Mouse (Mus musculus) urinary bladder, postnatal 0 days (tissue): ENCODE data around the gene Sh3bp1. TPM values are rescaled to one million over a fixed set of nuclear protein-coding genes. Genes with fewer than 3 reads are reported as not detected.

Experiments used
- microRNA-seq: library from miRNA; unstranded; fragments of <30 nt; microRNA quantifications from one replicate; pipeline ENCODE4, GENCODE M21; 2016
- polyA plus RNA-seq: library from polyadenylated mRNA; unstranded; fragments of >200 nt; fragmentation: Nextera tagmentation; extraction: Ambion mirVana; gene quantifications from 2 replicates; pipeline ENCODE4 v1.2.1, GENCODE M21; 2015

The Sh3bp1 gene
- 15.0 and 16.9 TPM in 2 replicates for polyA plus RNA-seq

DNA sequence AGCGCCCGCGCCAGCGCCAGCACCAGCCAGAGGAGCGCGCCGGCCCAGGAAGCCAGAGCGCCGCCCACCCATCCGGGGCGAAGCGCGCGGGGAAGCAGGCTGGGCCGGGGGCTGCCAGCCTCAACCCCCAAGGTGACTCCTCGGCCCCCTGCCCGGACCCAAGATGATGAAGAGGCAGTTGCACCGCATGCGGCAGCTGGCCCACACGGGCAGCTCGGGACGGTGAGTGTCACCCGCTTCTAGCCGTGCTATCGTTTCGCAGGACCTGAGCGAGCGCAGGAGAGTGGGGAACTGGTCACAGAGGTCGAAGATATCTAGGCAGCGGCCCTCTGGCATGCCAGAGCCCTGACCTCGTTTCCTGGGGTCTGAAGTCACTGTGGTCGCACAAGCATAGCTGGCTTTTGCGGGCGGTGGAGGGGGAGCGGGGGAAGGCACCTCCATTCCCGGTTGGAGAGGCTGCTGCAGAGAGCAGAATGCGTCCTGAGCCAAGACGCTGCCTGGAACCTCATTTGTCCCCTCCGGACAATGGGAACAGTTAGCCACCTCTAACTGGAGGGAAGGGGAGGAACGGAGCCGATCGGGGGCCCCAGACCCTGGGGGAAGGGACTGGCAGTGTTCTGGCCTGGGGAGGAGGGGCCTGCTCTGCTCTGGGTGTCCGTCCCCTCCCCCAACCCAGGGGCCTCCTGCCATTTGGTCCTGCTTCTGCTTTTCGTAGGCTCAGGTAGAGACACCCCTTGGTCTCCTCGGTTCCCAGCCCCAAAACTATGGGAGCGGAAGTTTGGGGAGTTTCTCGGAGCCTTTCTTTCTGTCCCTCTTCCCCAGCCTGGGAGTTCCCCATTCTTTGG lies at the start of gene Sh3bp1:
Sh3bp1 (plus strand) TSS at position 29 of the 845 bp plus-strand sequence.

GRCm38 (mm10) chr15:78855303-78855965 lies 44.1 kb upstream of the Sh3bp1 start, which contains the start of gene Lgals2:
Gene Lgals2 (minus strand): TSS chr15:78855529.

GRCm38 (mm10) chr15:78876991-78877809 lies 22.4 kb upstream of the Sh3bp1 start, which contains the start of gene Gga1:
Gene Gga1 (plus strand): TSS chr15:78877190.

GRCm38 (mm10) chr15:78899409-78899739 lies 194 bp upstream of the Sh3bp1 start, which contains the start of gene Gm49510:
Gene Gm49510 (plus strand): TSS chr15:78899667.

DNA sequence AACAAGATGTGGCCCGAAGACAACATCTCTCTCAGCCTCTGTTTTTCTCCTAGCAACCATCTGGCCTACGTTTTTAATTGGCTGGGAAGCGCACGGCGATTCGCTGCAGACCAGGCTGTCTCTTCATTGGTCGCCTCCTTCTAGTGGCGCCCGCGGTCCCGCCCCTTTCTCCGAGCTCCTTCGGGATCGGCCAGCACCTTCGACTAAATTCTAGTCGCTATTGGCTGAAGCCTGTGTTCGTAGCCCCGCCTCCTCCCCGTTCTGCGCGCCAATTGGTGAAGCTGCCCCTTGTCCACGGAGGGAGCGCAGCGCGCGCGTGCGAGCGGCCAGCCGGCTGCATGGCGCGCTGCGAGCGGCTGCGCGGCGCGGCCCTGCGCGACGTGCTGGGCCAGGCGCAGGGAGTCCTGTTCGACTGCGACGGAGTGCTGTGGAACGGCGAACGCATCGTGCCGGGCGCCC lies 14.1 kb downstream of the Sh3bp1 start, which contains the start of gene Pdxp:
Pdxp (plus strand) TSS at position 288 of the 459 bp plus-strand sequence.

GRCm38 (mm10) chr15:78926021-78926919 lies 26.7 kb downstream of the Sh3bp1 start, which contains the start of gene Lgals1:
Gene Lgals1 (plus strand): TSS chr15:78926725.

GRCm38 (mm10) chr15:78934784-78935320 lies 35.3 kb downstream of the Sh3bp1 start, which contains the start of gene Nol12:
Gene Nol12 (plus strand): TSS chr15:78934933.

GRCm38 (mm10) chr15:78947657-78948056 lies 48.1 kb downstream of the Sh3bp1 start, which contains the start of gene Triobp:
Gene Triobp (plus strand): TSS chr15:78947724.

Small RNA genes lying within 50 kb of the gene (microRNA-seq; reads per million reads assigned to microRNA genes)
- gene Mir6955: not detected

Other genes starting within 250 kb of the Sh3bp1 start
- not detected in 2 replicates for gene Elfn2, start 181.0 kb upstream of the Sh3bp1 start, polyA plus RNA-seq
- gene Mfng, start 126.3 kb upstream of the Sh3bp1 start, polyA plus RNA-seq: 5.4 and 6.4 TPM in 2 replicates
- gene Card10, start 96.7 kb upstream of the Sh3bp1 start, polyA plus RNA-seq: 1.4 and 1.9 TPM in 2 replicates
- 21.3 and 24.7 TPM in 2 replicates for gene Cdc42ep1, start 57.1 kb upstream of the Sh3bp1 start, polyA plus RNA-seq
- 0.77 and 0.97 TPM in 2 replicates for gene Lgals2, start 44.2 kb upstream of the Sh3bp1 start, polyA plus RNA-seq
- gene Gga1, start 22.6 kb upstream of the Sh3bp1 start, polyA plus RNA-seq: 40.6 and 40.7 TPM in 2 replicates
- gene Gm49510, start 101 bp upstream of the Sh3bp1 start, polyA plus RNA-seq: 0.19 and 0.22 TPM in 2 replicates
- gene Pdxp, start 14.2 kb downstream of the Sh3bp1 start, polyA plus RNA-seq: 2.6 and 3.3 TPM in 2 replicates
- 2,081 and 2,305 TPM in 2 replicates for gene Lgals1, start 27.0 kb downstream of the Sh3bp1 start, polyA plus RNA-seq
- 33.8 and 37.6 TPM in 2 replicates for gene Nol12, start 35.2 kb downstream of the Sh3bp1 start, polyA plus RNA-seq
- 45.0 and 55.5 TPM in 2 replicates for gene Triobp, start 48.0 kb downstream of the Sh3bp1 start, polyA plus RNA-seq
- gene H1f0, start 128.7 kb downstream of the Sh3bp1 start, polyA plus RNA-seq: 274 and 300 TPM in 2 replicates
- gene Galr3, start 142.1 kb downstream of the Sh3bp1 start, polyA plus RNA-seq: not detected in 2 replicates
- gene Ankrd54, start 163.1 kb downstream of the Sh3bp1 start, polyA plus RNA-seq: 21.2 and 22.3 TPM in 2 replicates
- gene Eif3l, start 175.4 kb downstream of the Sh3bp1 start, polyA plus RNA-seq: 133 and 143 TPM in 2 replicates
- gene Micall1, start 209.1 kb downstream of the Sh3bp1 start, polyA plus RNA-seq: 22.6 and 23.7 TPM in 2 replicates
- 249 and 260 TPM in 2 replicates for gene Polr2f, start 241.2 kb downstream of the Sh3bp1 start, polyA plus RNA-seq
- 7.5 and 8.7 TPM in 2 replicates for gene 1700088E04Rik, start 241.5 kb downstream of the Sh3bp1 start, polyA plus RNA-seq